Mouse (Mus musculus) R1 (cell line): ENCODE data around the gene D17H6S53E.
A peak's percentile ranks its signal among the peaks of the same experiment; 100 is the strongest.

Source experiments
- DNase-seq: peaks from one replicate; pipeline ENCODE4 v3.0.0-alpha.2; 2018; ENCODE audit warnings: low read depth, low spot score

D17H6S53E gene

DNA sequence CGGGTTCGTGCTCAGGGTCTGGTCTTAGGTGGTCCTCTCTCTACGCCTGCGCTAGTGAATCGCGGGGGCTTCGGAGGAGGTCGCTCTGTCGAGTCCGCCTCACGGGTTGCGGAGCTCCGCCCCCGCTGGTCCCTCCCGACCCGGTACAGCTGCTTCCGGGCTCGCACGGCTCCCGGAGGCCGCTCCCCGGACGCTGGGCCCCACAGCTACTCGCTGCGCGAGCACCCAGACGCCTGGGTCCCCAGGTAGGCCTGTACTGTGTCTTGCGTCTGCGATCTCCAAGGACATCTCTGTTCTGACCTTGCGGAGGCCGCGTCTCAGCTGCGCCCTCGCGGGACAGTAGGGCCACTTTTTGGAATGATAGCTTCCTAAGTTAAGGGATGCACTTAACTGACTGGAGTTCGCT, at the start of gene D17H6S53E:
D17H6S53E (plus strand) TSS at position 168 of the 406 bp plus-strand sequence.
- no peak for DNase-seq

GRCm38 (mm10) chr17:35076507-35077176, 49.5 kb upstream of the D17H6S53E start, which contains the start of gene Ly6g6e:
Gene Ly6g6e (plus strand): TSS chr17:35076902.
- peak; percentile 74 for DNase-seq

- peak; percentile 40 for DNase-seq
These were observed 48.9 kb upstream of the D17H6S53E start for GRCm38 (mm10) chr17:35077285-35077684.

- no peak for DNase-seq
These were observed 48.4 kb upstream of the D17H6S53E start, which contains the start of gene Ly6g6d for GRCm38 (mm10) chr17:35077786-35078233. Gene Ly6g6d (minus strand): TSS chr17:35078065.

DNA sequence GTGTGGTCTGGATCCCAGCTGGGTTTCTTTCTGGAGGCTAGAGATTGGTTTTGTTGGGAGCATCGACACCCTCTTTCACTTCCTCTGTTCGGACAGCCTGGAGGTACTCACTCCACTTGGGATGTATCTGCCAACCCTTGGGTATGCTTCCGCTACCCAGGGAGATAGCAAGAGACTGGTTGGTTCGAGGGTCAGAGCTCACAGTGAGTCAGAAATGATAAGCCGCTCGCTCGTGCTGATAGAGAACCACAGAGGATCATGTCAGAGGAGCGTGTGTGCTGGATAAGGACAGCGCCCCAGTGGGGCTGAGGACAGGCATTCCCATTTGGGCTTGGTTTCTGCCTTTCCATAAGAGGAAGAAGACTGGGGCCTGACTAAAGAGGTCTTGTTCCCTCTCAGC, 46.4 kb upstream of the D17H6S53E start:
- no peak for DNase-seq

DNA sequence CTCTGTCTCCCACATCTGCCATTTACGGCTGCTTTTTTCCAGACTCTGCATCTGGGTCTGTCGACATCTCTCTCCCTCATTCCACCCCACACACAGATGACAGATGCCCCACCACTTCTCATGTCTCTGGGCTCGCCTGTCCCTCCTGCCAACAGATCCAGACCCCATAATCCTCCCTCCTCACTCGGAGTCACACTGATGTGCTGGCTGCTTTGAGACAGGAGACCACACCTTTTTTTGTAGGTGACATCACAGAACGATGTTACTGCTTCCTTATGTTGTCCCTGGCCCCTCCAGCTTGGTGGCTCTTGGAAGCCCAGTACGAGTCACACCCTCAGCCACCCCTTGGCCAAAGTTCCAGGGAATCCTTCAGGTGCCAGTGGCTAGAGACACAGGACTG, 45.9 kb upstream of the D17H6S53E start:
- no peak for DNase-seq

GRCm38 (mm10) chr17:35080710-35081109, 45.5 kb upstream of the D17H6S53E start:
- DNase-seq = no peak

DNA sequence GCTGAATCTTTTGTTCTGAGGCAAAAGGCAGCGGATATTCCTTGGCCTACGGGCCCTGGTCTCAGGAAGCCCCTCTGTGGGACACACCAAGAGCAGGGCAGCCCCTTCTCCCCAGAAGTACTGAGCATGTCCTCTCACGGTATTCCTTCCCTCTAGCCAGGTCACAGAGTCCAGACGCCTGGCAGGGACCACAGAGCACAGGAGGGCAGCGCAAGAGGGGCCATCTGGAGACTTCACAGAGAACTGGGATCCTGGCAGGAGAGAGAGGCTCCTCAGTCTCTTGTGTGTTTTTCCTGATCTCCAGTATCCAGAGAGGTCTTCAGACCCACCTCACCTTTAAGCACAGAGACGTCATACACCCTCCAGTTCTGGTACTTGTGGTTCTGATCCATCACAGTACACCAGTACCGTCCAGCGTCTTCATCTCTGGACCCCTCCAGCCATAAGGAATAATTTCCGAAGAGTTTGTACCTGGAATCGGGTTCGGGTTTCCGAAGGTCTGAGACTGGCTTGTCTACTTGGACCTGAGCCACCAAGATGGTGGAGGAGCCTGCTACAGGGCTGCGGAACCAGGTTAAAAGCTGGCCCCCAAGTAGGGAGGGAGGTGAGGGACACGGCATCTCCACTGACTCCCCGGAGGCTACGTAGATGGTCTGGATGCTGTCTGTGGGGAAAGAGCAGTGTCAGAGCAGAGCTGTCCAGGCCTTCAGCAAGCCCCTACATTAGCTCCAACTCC, 43.2 kb upstream of the D17H6S53E start:
- no peak for DNase-seq

DNA sequence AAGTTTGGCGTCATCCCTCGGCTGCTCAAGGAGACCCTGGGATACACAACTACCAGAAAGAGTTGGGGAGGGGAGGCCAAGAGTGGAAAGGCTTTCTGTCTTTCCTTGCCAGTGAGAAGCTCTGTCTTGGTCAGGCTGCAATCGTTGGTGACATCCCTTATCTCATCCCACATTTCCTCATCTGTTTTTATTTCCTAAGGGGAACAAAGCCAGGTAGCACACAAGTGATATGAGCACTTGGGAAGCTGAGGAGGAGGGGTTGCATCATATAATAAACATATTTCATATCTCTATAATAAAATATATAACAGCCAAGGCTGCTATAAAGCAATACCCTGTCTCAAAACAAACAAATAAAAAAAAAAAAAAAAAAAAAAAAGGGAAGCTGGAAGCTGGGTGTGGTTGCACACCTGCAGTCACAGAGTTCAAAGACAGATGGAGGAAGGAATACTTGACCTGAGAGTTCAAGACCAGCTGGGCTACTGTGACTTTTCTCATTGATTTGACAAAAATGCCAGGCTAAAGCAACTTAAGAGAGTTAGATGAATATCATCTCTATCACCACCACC, 42.2 kb upstream of the D17H6S53E start:
- DNase-seq = no peak

- no peak for DNase-seq
These were observed 40.8 kb upstream of the D17H6S53E start, which contains the start of gene Ly6g6f for GRCm38 (mm10) chr17:35085208-35085865. Gene Ly6g6f (minus strand): TSS chr17:35085610.

- peak; percentile 46 for DNase-seq
These were observed 38.0 kb upstream of the D17H6S53E start for GRCm38 (mm10) chr17:35088151-35088550.

DNA sequence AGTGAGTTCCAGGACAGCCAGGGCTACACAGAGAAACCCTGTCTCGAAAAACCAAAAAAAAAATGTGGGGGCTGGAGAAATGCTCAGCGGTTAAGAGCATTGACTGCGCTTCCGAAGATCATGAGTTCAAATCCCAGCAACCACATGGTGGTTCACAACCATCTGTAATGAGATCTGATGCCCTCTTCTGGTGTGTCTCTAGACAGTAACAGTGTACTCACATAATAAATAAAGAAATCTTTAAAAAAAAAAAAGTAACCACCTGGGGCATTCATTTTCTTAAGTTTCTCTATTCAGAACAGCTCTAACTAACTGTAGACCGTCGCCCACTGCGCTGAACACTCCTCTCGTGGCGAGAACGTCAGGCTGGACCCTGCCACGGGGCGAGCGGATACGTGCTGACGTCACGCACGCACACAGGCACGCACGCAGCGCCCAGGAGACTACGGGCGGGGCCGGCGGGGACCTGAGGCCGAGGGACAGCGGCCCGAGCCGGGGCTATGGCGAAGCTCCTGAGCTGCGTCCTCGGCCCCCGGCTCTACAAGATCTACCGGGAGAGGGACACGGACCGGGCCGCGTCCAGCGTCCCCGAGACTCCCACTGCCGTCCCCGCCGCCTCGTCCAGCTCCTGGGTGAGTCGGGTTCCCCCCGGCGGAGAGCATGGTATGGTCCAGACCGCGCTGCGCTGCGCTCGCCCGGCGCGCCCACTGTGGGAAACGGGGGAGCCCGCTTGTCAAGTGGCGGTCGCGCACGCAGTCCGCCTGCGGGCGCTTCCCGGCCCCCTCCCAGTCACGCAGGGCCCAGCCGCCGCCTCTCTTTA, 37.1 kb upstream of the D17H6S53E start, which contains the start of gene Abhd16a:
Abhd16a (plus strand) TSS at position 439 of the 820 bp plus-strand sequence.
- DNase-seq = peak; percentile 95

GRCm38 (mm10) chr17:35090166-35090932, 35.8 kb upstream of the D17H6S53E start:
- no peak for DNase-seq

GRCm38 (mm10) chr17:35092403-35093198, 33.6 kb upstream of the D17H6S53E start:
- no peak for DNase-seq

GRCm38 (mm10) chr17:35094475-35095365, 31.5 kb upstream of the D17H6S53E start:
- no peak for DNase-seq

DNA sequence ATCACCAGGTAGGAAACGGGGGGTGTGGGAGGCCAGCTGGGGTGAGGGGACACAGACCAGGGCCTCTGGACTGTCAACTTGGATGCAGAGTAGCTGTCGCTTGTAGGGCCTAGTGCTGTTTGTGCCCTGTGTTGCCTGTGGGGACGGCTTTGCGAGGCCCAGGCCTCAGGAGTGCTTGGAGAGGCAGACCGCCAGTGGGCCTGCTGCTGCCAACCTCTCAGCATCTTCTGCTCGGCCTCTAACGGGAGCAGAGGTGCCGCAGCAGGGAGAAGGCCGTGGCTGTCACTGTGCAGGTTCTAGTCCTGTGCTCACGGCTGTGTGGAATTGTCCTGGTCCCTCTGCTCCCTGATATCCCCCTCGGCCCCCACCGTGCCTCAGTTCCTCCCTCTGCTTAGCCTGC, 29.6 kb upstream of the D17H6S53E start:
- DNase-seq = no peak

GRCm38 (mm10) chr17:35097164-35097655, 29.0 kb upstream of the D17H6S53E start:
- DNase-seq = no peak

GRCm38 (mm10) chr17:35100196-35100765, 25.9 kb upstream of the D17H6S53E start:
- DNase-seq = no peak
